8 mouse cellular contexts compared by ENCODE assay signal in the genomic region with DNA sequence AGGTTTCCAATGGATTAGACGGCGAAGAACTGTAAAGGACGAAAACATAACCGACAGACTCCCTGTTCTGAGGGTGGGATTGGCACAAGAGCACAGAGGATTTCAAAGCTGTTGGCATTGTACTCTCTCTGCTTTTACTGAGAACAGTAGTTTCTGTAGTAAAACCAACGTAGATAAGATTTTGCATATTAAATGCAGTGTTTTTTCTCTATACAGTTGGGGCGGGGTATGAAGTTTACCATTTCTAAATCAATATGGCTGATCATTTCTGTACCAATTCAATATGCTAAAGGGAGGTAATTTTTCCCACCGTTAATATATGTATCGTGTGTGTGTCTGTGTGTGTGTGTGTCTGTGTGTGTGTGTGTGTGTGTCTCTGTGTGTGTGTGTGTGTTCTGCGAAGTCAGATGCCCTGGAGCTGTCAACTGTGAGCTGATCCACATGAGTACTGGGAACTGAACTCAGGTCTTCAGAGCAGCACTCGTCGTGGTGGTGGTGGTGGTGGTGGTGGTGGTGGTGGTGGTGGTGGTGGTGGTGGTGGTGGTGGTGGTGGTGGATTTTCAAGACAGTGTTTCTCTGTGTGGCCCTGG. TPM values are rescaled to one million over a fixed set of nuclear protein-coding genes. Genes with fewer than 3 reads are reported as not detected.
DNase-seq lines count a peak whose midpoint lies in the region; ATAC-seq and TF ChIP-seq lines count a peak whose summit lies in the region.

No protein-coding gene starts in this region.

- H3K4me3 ChIP-seq in lung, postnatal 0 days (ENCODE audit: low read depth, low read length), result peak overlapping the region; percentile 38
- H3K4me3 ChIP-seq in liver, embryonic 11.5 days (ENCODE audit: low read depth, low read length), result peak overlapping the region; percentile 50
- peak overlapping the region; percentile 25 for H3K4me3 ChIP-seq in stomach, embryonic 14.5 days (ENCODE audit: low read depth, low read length)

- H3K9me3 ChIP-seq in lung, postnatal 0 days (ENCODE audit: low read length), result no peaks in the 10 kb centered on the region
- no peaks in the 10 kb centered on the region for H3K9me3 ChIP-seq in liver, embryonic 11.5 days (ENCODE audit: control insufficient read depth, low read length)
- H3K9me3 ChIP-seq in stomach, embryonic 14.5 days (ENCODE audit: control insufficient read depth, low read depth, low read length), result no peaks in the 10 kb centered on the region; the same call in 1 of the 2 replicates

- H3K4me1 ChIP-seq in lung, postnatal 0 days (ENCODE audit: insufficient read depth, low read depth, low read length), result no peaks in the 10 kb centered on the region
- peaks cover 10% of the 10 kb centered on the region for H3K4me1 ChIP-seq in liver, embryonic 11.5 days (replicated peaks; ENCODE audit: control insufficient read depth, insufficient read depth, low read length)
- H3K4me1 ChIP-seq in stomach, embryonic 14.5 days (ENCODE audit: control insufficient read depth, insufficient read depth, low read length), result 0 out of 2 replicates have a peak, but pooled peaks cover 3% of the 10 kb centered on the region

- WGBS in lung, postnatal 0 days, result 16% methylated on average over 9 of the region's 11 CpGs
- 21% methylated on average over 11 of the region's 11 CpGs for WGBS in liver, embryonic 11.5 days
- 19% methylated on average over 9 of the region's 11 CpGs for WGBS in stomach, embryonic 14.5 days

- H3K36me3 ChIP-seq in lung, postnatal 0 days (ENCODE audit: insufficient read depth, low read length), result no peaks in the 10 kb centered on the region
- H3K36me3 ChIP-seq in liver, embryonic 11.5 days (ENCODE audit: control insufficient read depth, insufficient read depth, low read length), result no peaks in the 10 kb centered on the region
- H3K36me3 ChIP-seq in stomach, embryonic 14.5 days (ENCODE audit: control insufficient read depth, insufficient read depth, low read length), result no peaks in the 10 kb centered on the region

- peak overlapping the region; percentile 80; the same call in 1 of the 2 replicates for H3K27ac ChIP-seq in lung, postnatal 0 days (ENCODE audit: low read length)
- H3K27ac ChIP-seq in liver, embryonic 11.5 days (ENCODE audit: low read depth, low read length), result peak overlapping the region; percentile 83
- peak overlapping the region; percentile 69 for H3K27ac ChIP-seq in stomach, embryonic 14.5 days (ENCODE audit: low read length)

- TF ChIP-seq CTCF in lung, postnatal 0 days (IDR thresholded peaks at IDR 0.05), result no peak

- ATAC-seq in lung, postnatal 0 days, result no peak
- ATAC-seq in erythroid progenitor cell, adult 5-6 weeks (replicated peaks; ENCODE audit: low FRiP score, poor library complexity, severe bottlenecking), result peak; percentile 62
- ATAC-seq in liver, embryonic 11.5 days (replicated peaks; ENCODE audit: low FRiP score), result 0 out of 2 replicates have a peak, but pooled peaks have one; percentile 2
- no peak for ATAC-seq in stomach, embryonic 14.5 days (ENCODE audit: insufficient number of reproducible peaks, insufficient read depth, low FRiP score, low read depth)

- no peak for DNase-seq in lung, postnatal 0 days (ENCODE audit: low spot score)
- DNase-seq in lung, postnatal 14 days, result no peak
- DNase-seq in liver, embryonic 11.5 days (ENCODE audit: low spot score), result no peak
- DNase-seq in MN1 (ENCODE audit: low spot score), result no peak
- no peak for DNase-seq in adrenal gland, adult 18-20 months (ENCODE audit: low spot score in 2 of 2)
- no peak for DNase-seq in cerebellum, postnatal 36 days

- no peak for TF ChIP-seq EP300 in lung, postnatal 0 days (IDR thresholded peaks at IDR 0.05)

- H3K27me3 ChIP-seq in lung, postnatal 0 days (replicated peaks; ENCODE audit: insufficient read depth, low read length), result no peaks in the 10 kb centered on the region
- H3K27me3 ChIP-seq in liver, embryonic 11.5 days (replicated peaks; ENCODE audit: control insufficient read depth, insufficient read depth, low read length), result no peaks in the 10 kb centered on the region
- H3K27me3 ChIP-seq in stomach, embryonic 14.5 days (ENCODE audit: control insufficient read depth, insufficient read depth, low read length), result no peaks in the 10 kb centered on the region

- peak overlapping the region; percentile 51 for H3K9ac ChIP-seq in lung, postnatal 0 days (replicated peaks; ENCODE audit: low read depth)
- H3K9ac ChIP-seq in liver, embryonic 11.5 days (ENCODE audit: low read depth, low read length), result peak overlapping the region; percentile 72
- H3K9ac ChIP-seq in stomach, embryonic 14.5 days (replicated peaks; ENCODE audit: low read depth, low read length), result peak overlapping the region; percentile 30; the same call in 1 of the 2 replicates

- peak overlapping the region; percentile 63 for H3K4me2 ChIP-seq in lung, postnatal 0 days (replicated peaks; ENCODE audit: low read depth, low read length)
- peak overlapping the region; percentile 79 for H3K4me2 ChIP-seq in liver, embryonic 11.5 days
- peak overlapping the region; percentile 62 for H3K4me2 ChIP-seq in stomach, embryonic 14.5 days (replicated peaks; ENCODE audit: low read depth, low read length)

RNA-seq across cellular contexts. Expression of gene Parp16, which starts 7.1 kb away (rescaled TPM):
- polyA plus RNA-seq in lung, postnatal 0 days (2015; fragmentation: Nextera tagmentation; extraction: Ambion mirVana), result 5.3 and 5.4 TPM in 2 replicates
- 17.7 and 28.5 TPM in 2 replicates for total RNA-seq in erythroid progenitor cell, adult 5-6 weeks (2015; ENCODE audit: low replicate concordance)
- 13.7 and 15.2 TPM in 2 replicates for total RNA-seq in erythroid progenitor cell, adult 5-6 weeks (2017; ENCODE audit: low replicate concordance)
- polyA plus RNA-seq in liver, embryonic 11.5 days (2014; fragmentation: Nextera tagmentation; extraction: Ambion mirVana), result 7.3 and 7.5 TPM in 2 replicates
- polyA plus RNA-seq in stomach, embryonic 14.5 days (2014; fragmentation: Nextera tagmentation; extraction: Ambion mirVana), result 6.0 and 6.4 TPM in 2 replicates
- 10 to 100 TPM; 12.0 to 15.3 TPM for total RNA-seq in adrenal gland, adult 18-20 months (2021)

Comparison
In these comparisons a context has a peak if more than half of its experiments do, and no peak if none do; other contexts are left out.
1. ATAC-seq: peak in erythroid progenitor cell, adult 5-6 weeks (single experiment) and liver, embryonic 11.5 days (single experiment); none in lung, postnatal 0 days (single experiment) and stomach, embryonic 14.5 days (single experiment).
2. Peak in every context shown above with its lines, with median percentiles within 50 percentile points of each other: H3K27ac ChIP-seq, H3K4me2 ChIP-seq, H3K4me3 ChIP-seq and H3K9ac ChIP-seq.